Mouse (Mus musculus) urinary bladder, postnatal 14 days (tissue): ENCODE data around the gene Galnt10.

Experiments
- DNase-seq: peaks from one replicate; pipeline ENCODE4 v3.0.0; 2021; ENCODE audit warnings: low spot score

The Galnt10 gene

GRCm38 (mm10) chr11:57643691-57644090 is 1.6 kb upstream of the Galnt10 start:
- peak; percentile 0 for DNase-seq

GRCm38 (mm10) chr11:57644245-57645017 is 811 bp upstream of the Galnt10 start:
- DNase-seq = peak; percentile 39

DNA sequence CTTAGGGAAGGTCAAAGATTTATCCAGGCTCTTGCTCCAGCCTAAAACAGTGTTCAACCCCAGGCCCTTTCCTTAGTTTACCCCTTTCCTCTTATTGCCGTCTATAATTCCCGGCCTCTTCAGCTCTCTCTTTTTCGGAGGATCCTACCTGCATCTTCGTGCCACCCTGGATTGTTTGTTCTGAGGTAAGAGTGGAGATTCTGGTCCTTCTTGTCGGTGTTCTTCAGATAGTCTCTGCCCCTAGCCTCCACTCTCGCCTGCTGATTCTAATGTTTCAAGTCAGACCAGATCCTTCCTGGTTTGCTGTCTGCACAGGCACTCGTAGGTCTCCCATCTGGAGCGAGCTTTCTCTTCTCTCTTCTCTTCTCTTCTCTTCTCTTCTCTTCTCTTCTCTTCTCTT is 605 bp downstream of the Galnt10 start:
- DNase-seq = peak; percentile 13

GRCm38 (mm10) chr11:57646416-57646815 is 1.2 kb downstream of the Galnt10 start:
- DNase-seq = peak; percentile 1

DNA sequence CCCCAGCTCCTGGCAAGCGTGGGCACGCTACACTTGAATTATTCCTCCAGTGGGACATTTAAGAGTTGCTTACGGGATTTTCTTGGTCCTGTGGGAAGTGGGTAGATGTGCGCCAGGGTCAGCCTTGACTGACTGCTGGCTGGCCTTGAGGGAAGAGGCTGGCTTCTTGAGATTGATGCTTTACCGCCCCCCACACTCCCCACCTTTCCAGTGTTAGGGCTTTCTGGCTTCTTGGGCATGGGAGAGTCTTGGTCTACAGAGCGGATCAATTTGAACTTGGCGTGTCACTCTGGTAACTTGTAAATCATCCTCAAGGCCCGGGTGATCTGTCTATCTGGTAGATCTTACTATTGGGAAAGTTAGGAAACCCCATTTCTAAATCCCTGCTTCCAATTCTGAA is 1.7 kb downstream of the Galnt10 start:
- peak; percentile 3 for DNase-seq

DNA sequence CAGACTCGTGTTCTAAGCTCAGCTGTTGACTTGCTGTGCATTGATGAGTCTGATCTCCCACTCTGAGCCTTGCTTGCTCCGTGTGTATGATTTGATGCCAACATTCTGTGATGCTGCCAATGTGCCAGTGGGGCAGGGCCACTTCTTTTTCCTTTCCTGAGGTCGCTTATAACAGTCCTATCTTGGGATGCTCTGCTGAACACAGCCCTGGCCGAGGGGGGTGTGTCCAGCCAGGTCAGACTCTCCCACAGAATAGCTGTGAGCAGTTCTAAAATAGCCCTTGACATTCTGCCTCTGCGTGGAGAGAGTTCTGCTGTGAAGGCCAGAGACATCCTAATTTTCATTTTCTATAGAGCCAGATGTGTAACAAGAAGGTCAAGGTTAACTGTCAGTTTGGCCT is 2.2 kb downstream of the Galnt10 start:
- DNase-seq = peak; percentile 2

DNA sequence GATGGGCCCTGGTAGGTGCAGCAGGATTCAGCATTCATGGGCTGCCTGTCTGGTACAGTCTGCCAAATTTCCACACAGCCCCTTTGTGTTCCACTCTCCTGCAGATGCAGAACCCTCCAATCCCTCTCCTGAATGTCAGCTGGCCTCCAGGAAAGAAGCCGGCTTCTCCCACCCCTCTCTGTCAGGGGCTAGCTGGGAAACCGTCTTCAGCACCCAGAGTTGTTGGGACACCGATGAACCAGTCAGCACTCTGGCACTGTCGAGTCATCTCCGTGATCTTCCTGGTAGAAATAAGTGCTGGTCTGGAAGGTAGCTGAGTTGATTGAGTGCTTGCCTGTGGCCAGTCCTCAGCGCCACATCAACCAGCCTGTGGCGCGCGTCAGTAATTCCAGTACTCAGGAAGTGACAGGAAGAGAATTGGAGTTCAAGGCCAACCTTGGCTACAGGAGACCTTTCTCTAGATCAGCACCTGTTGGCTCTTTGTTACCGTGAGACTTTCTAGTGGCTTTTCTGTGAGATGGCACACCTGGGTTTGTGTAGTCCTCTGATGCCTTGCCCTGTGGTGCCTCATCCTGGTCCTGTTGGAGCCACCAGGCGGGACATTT is 3.1 kb downstream of the Galnt10 start:
- DNase-seq = peak; percentile 1

- peak; percentile 2 for DNase-seq
Measured at GRCm38 (mm10) chr11:57649269-57649668, 4.0 kb downstream of the Galnt10 start.

DNA sequence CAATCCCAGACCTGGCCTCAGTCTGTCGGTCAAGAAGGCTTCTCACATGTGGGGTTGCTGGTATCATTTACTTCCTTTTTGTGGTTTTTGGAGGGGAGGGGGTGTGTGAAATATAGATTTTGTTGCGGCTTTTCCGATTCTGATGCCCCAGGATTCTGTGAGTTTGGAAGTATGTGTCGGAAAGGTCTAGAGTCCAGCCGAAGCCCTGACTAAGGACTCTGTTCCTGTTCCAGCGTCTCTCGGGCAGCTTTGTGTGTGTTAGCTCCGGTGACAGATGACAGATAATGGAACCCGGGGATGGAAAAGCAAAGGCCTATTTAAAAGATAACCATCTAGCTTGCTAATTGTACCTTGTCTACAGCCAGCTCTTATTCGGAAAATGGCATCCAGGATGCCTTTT is 4.4 kb downstream of the Galnt10 start:
- peak; percentile 1 for DNase-seq

DNA sequence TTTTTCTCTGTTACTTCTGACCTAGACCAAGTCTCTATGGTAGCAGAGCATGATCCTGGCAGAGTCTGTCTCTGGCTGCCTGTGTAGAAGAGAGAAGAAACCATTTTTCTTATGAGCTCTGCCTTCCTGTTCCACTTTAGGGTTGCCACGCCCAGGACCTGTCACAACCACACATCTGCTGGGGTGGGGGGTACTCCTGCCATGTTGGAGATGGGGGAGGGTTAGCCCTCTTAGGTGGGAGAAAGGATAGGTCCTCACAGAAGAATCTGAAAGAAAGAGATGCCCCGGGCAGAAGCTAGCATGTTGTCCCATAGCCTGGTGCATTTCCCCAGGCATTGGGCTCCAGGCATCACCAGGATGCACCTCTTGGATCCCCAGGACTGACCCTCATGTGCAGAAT is 5.6 kb downstream of the Galnt10 start:
- DNase-seq = no peak

DNA sequence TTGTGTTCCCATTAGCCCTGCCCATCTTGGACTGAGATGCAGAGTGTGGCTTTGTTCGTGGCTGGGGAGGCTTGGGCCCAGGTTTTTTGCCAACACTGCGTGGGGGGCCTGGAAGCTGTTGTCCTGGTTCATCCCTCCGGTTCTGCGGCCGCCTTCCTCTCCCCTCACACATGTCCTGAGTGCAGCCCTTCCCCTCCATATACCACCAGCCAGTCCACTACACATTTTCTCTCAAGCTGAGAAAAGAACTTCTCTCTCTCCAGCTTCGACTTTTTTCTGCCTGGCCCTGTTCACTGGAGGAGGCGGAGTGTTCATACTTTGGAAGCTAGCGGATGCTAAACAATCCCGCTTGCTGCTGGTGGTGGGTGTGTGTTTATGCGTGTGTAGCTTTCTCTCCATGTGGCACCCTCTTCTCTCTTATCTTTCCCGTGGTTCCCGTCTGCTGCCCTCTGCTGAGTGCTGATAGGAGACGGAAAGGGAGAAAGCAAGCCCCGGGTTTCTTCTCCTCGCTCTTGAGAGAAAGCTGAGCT is 6.1 kb downstream of the Galnt10 start:
- peak; percentile 6 for DNase-seq

GRCm38 (mm10) chr11:57652206-57652922 is 7.1 kb downstream of the Galnt10 start:
- DNase-seq = peak; percentile 2

DNA sequence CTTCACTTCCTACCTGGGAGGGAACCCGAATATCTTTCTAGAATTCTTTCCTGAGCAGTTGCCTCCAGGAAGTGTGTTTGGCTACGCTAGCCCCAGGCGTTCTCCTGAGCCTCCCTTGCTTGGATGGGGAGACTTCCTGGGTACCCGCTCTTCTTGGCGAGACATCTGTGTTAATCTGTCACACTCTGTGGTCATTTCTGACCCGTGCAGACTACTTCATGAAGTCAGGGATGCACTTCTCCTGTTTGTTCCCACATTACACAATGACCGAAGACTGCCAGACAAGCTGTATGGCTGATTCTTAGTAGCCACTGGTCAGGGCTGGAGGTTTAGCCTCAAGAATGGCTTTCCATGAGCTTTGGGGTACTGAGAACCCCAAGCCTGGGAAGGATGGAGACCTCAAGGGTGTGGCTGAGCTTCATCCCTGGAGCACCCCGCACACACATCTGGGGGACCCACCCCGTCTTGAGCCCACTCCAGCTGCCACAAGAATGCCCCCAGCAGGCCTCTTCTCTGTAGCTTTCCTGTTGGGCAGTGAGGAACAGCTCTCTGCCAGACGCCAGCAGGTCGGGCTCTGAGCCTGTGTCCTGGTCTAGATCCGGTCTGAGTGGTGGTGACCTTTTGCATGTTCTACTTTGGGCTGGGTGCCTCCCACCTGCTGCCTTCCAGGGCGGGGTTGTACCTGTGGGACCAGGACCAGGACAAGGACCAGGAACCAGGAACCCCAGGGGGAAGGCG is 7.8 kb downstream of the Galnt10 start:
- peak; percentile 9 for DNase-seq

DNA sequence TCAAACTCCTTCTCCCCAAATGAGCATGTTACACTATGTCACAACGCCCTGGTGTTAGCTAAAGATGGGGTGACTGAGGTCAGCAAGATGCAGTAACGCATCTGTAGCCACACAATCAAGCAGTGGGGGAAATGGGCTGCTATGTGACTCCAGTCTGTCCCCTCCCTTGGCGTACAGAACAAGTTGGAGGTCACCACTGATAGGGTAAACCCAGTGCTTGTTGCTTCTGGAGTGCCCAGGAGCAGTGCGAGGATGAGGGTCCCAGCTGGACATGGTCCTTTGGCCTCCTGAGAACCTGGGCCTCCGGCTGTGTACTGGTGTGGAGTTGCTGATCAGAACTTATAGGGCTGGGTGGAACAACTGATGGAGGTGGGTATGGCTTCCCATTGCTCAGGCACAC is 8.6 kb downstream of the Galnt10 start:
- DNase-seq = peak; percentile 2

- DNase-seq = no peak
Measured at GRCm38 (mm10) chr11:57654386-57654785, 9.1 kb downstream of the Galnt10 start.

DNA sequence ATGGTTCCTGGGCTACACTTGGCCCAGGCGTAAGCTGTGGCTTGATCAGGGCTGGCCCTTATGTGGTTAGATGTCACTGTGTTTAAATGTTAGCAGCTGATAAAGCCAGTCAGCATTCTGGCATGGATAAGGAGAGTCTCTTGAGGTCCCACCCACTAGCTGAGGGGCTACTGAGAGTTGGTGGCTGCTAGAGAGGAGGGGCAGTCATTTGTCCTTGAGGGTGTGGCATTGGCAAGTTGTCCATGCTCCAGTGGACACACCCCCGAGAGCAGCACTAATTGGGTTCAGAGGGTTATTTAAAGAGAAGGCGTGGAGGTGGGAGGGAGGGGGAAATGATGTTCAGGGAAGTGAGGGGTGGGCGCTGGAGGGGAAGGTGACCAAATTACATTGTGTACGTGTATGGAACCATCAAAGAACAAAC is 9.7 kb downstream of the Galnt10 start:
- DNase-seq = peak; percentile 3

DNA sequence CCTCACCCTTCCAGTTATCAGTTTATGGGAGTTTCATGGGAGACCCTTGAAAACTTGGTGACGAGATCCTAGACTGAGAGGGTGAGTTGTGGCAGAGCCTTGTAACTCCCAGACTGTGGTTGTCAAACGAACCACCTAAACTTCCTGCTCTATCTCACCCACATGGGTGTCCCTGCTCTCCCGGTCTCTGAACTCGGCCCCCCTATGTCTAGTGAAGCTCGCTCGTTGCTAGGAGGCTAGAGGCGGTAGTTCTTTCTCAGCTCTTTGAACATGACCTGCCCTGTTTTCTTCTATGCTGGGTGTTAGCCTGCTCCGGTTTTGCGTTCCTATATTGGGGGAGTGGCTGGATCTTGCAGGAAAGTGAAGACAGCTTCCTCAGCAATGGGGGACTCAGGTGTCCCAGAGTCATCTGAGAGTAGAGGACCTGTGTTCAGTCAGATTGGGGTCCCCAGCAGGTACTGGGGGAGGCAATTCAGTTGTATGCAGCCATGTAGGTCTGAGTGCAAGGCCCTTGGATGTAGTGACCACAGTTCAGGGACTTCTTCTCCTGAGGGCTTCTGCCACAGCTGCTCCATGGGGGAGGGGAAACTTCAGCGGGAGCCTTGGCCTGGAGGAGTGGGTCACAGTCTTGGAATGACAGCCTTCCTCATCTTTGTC is 10.6 kb downstream of the Galnt10 start:
- DNase-seq = peak; percentile 2

DNA sequence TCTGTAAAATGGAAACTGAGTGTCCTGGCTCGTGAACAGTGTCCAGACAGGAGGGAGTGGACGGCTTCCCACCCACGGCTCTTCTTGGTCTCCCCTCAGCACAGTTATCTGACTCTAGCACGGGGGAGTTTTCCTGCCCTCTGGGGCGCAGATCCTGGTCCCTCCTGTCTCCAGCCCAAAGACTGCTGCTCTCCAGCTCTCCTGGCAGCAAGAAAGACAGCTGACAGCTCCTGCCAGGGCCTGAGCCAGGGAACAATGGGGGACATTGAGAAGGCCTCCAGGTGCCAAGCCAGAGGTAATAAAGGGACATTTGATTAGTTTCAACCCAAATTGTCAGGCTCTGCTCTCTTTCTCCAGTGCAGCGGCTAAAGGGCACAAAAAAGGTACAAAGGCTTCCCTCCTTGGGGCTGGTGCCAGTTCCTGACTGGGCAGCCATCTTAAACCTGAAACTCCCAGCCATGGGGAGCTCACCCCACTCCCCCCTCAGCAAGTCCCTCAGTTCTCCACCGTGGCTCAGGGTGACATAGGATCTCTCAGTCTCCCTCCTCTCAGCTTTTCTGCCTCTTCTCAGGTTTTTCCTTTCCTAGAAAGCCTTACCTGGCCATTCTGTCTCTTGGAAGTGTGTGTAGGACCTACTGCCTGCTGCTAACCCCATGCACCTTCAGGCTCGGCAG is 11.5 kb downstream of the Galnt10 start:
- peak; percentile 4 for DNase-seq

DNA sequence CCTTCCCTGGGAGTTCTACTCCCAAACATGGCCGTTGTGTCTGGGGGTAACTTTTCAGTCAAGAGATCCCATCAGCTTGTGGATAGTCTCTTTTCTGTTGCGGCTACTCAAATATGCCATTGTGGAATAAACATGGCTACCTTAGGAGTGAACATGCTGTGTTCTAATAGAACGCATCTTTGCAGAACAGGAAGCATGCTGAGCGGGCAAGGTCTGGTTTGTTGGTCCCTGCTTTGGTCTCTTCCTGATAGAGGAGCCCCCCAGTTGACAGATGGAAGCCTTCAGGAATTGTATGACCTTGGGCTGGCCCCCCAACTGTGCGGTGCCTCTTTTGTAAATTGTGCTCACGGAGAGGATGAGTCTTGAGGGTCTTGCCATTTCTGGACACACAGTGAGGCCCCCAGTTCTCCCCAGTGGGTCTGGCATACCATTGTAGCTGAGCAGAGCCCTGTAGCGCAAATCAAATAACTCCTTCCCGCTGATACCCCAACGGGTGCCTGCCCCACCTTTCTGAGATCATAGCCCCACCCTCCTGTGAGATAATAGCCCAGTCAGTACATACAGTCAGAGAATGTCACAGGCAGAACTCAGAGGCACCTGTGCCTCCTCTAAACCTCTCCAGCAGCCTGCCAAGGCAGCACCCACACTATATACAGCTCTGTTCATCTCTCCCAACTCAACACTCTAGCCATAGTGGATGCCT is 12.3 kb downstream of the Galnt10 start:
- peak; percentile 2 for DNase-seq

DNA sequence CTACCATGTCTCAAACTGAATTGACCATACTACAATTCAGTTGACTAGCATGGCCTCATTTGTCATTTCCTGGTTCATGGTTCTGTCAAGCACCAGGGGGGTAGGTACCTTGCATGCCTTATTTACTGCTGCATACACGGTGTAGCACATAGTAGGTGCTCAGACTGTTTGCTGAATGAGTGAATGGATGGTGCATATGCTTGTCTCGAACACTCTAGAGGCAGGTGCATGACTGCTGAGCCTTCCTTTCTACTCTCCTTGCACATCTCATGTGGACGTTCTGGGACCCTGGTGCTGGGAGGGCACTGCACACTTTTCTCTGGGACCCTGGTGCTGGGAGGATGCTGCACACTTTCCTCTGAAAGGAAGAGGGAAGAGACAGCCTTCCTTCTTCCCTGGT is 13.0 kb downstream of the Galnt10 start:
- no peak for DNase-seq
